Mouse (Mus musculus) neural tube, embryonic 13.5 days (tissue): Measurements from ENCODE around the gene Cpsf2. TPM values are rescaled to one million over a fixed set of nuclear protein-coding genes. Genes with fewer than 3 reads are reported as not detected.

Experiments used
- ATAC-seq: fragments of 200-750 bp; cut with Nextera tagmentation; 2 replicates; pipeline ENCODE4 v1.8.0; 2017; ENCODE audit warnings: low read depth, mild to moderate bottlenecking, moderate TSS enrichment, moderate library complexity
- H3K27ac ChIP-seq: fragments of 300-500 bp; sonication (generic); replicated peaks from 2 replicates; pipeline ENCODE4 v1.5.1; 2015; ENCODE audit warnings: moderate library complexity, mild to moderate bottlenecking, inconsistent platforms
- H3K27me3 ChIP-seq: fragments of 300-500 bp; sonication (generic); 2 replicates; pipeline ENCODE4 v1.6.1; 2015; ENCODE audit warnings: mild to moderate bottlenecking, inconsistent platforms
- H3K36me3 ChIP-seq: fragments of 300-500 bp; sonication (generic); 2 replicates; pipeline ENCODE4 v1.6.1; 2015; ENCODE audit warnings: mild to moderate bottlenecking, inconsistent platforms
- H3K4me1 ChIP-seq: fragments of 300-500 bp; sonication (generic); replicated peaks from 2 replicates; pipeline ENCODE4 v1.6.1; 2015; ENCODE audit warnings: inconsistent platforms
- H3K4me2 ChIP-seq: fragments of 300-500 bp; sonication (generic); 2 replicates; pipeline ENCODE4 v1.6.1; 2015; ENCODE audit warnings: inconsistent platforms, mild to moderate bottlenecking, moderate library complexity
- H3K4me3 ChIP-seq: fragments of 300-500 bp; sonication (generic); 2 replicates; pipeline ENCODE4 v1.5.1; 2015; ENCODE audit warnings: mild to moderate bottlenecking, inconsistent platforms
- H3K9ac ChIP-seq: fragments of 300-500 bp; sonication (generic); 2 replicates; pipeline ENCODE4 v1.6.1; 2015; ENCODE audit warnings: moderate library complexity, mild to moderate bottlenecking, inconsistent platforms
- H3K9me3 ChIP-seq: fragments of 300-500 bp; sonication (generic); 2 replicates; pipeline ENCODE4 v1.6.1; 2016; ENCODE audit warnings: inconsistent platforms
- WGBS: fragments of 180-500 bp; shearing (Covaris S2); methylation state at CpG from one replicate; pipeline ENCODE4 v1.1.7; 2015; 5-methylcytosine and 5-hydroxymethylcytosine counted together
- polyA plus RNA-seq: library from polyadenylated mRNA; unstranded; fragments of >200 nt; fragmentation: Nextera tagmentation; extraction: Ambion mirVana; gene quantifications from 2 replicates; pipeline ENCODE4 v1.2.1, GENCODE M21; 2015

Gene Cpsf2
- polyA plus RNA-seq, 1 experiment from 2014 or later, result 32.0 TPM

- no peak overlapping the region for H3K4me3 ChIP-seq
- H3K27me3 ChIP-seq, result no peaks in the 10 kb centered on the region
- no peak overlapping the region for H3K9ac ChIP-seq
- no peak overlapping the region for H3K27ac ChIP-seq
- 92% methylated on average over 2 of the region's 2 CpGs for WGBS
- H3K9me3 ChIP-seq, result no peaks in the 10 kb centered on the region
- ATAC-seq, result no peak
- peaks cover 35% of the 10 kb centered on the region for H3K36me3 ChIP-seq
- H3K4me1 ChIP-seq, result peaks cover 9% of the 10 kb centered on the region
- no peak overlapping the region for H3K4me2 ChIP-seq
Measured at GRCm38 (mm10) chr12:101971311-101971710, 4.5 kb upstream of the Cpsf2 start.

GRCm38 (mm10) chr12:101972230-101972629 lies 3.6 kb upstream of the Cpsf2 start:
- Histone ChIP-seq H3K4me1 (peaks cover 17% of the 10 kb centered on the region), H3K36me3 (peaks cover 29% of the 10 kb centered on the region), H3K9me3 (no peaks in the 10 kb centered on the region), H3K4me2 (no peak overlapping the region), H3K27ac (no peak overlapping the region), H3K27me3 (no peaks in the 10 kb centered on the region), H3K4me3 (no peak overlapping the region), H3K9ac (no peak overlapping the region)
- no peak for ATAC-seq
- 94% methylated on average over 3 of the region's 3 CpGs for WGBS

- no peaks in the 10 kb centered on the region for H3K9me3 ChIP-seq
- peaks cover 9% of the 10 kb centered on the region for H3K36me3 ChIP-seq
- no peaks in the 10 kb centered on the region for H3K27me3 ChIP-seq
- peak overlapping the region; percentile 91; the same call in 1 of the 2 replicates for H3K27ac ChIP-seq
- peak overlapping the region; percentile 93 for H3K4me3 ChIP-seq
- H3K4me1 ChIP-seq, result peaks cover 22% of the 10 kb centered on the region
- H3K9ac ChIP-seq, result peak overlapping the region; percentile 94
- 0% methylated on average over 1 of the region's 1 CpGs for WGBS
- H3K4me2 ChIP-seq, result peak overlapping the region; percentile 79
- ATAC-seq, result no peak
Measured at GRCm38 (mm10) chr12:101974571-101974970, 1.2 kb upstream of the Cpsf2 start.

GRCm38 (mm10) chr12:101975167-101975600 lies 604 bp upstream of the Cpsf2 start:
- Histone ChIP-seq H3K27ac (peak overlapping the region; percentile 91), H3K4me2 (peak overlapping the region; percentile 79), H3K4me3 (peak overlapping the region; percentile 93), H3K27me3 (no peaks in the 10 kb centered on the region), H3K36me3 (peaks cover 5% of the 10 kb centered on the region; the same call in 1 of the 2 replicates), H3K9me3 (no peaks in the 10 kb centered on the region), H3K4me1 (peaks cover 22% of the 10 kb centered on the region), H3K9ac (peak overlapping the region; percentile 94)
- peak; percentile 77 for ATAC-seq
- under 1% methylated on average over 23 of the region's 23 CpGs for whole genome bisulfite sequencing

- H3K4me1 ChIP-seq, result peaks cover 22% of the 10 kb centered on the region
- H3K4me2 ChIP-seq, result peak overlapping the region; percentile 79
- no peaks in the 10 kb centered on the region for H3K27me3 ChIP-seq
- H3K36me3 ChIP-seq, result peaks cover 8% of the 10 kb centered on the region; the same call in 1 of the 2 replicates
- WGBS, result 26% methylated on average over 13 of the region's 13 CpGs
- no peaks in the 10 kb centered on the region for H3K9me3 ChIP-seq
- ATAC-seq, result no peak
- H3K9ac ChIP-seq, result peak overlapping the region; percentile 94
- peak overlapping the region; percentile 93 for H3K4me3 ChIP-seq
- H3K27ac ChIP-seq, result peak overlapping the region; percentile 91
Measured at GRCm38 (mm10) chr12:101976651-101977403, 1.0 kb downstream of the Cpsf2 start.

GRCm38 (mm10) chr12:101977404-101977915 lies 1.7 kb downstream of the Cpsf2 start:
- ATAC-seq, result no peak
- WGBS, result 94% methylated on average over 10 of the region's 10 CpGs
- no peak overlapping the region for H3K27ac ChIP-seq
- H3K4me1 ChIP-seq, result peaks cover 22% of the 10 kb centered on the region
- peak overlapping the region; percentile 93 for H3K4me3 ChIP-seq
- H3K9me3 ChIP-seq, result no peaks in the 10 kb centered on the region
- H3K9ac ChIP-seq, result peak overlapping the region; percentile 94
- no peaks in the 10 kb centered on the region for H3K27me3 ChIP-seq
- H3K4me2 ChIP-seq, result peak overlapping the region; percentile 79
- H3K36me3 ChIP-seq, result peaks cover 10% of the 10 kb centered on the region; the same call in 1 of the 2 replicates

- no peak overlapping the region for H3K27ac ChIP-seq
- WGBS, result 90% methylated on average over 5 of the region's 5 CpGs
- no peak overlapping the region for H3K4me2 ChIP-seq
- H3K9me3 ChIP-seq, result no peaks in the 10 kb centered on the region
- peaks cover 22% of the 10 kb centered on the region for H3K4me1 ChIP-seq
- peaks cover 15% of the 10 kb centered on the region for H3K36me3 ChIP-seq
- no peak overlapping the region for H3K4me3 ChIP-seq
- ATAC-seq, result no peak
- H3K9ac ChIP-seq, result no peak overlapping the region
- H3K27me3 ChIP-seq, result no peaks in the 10 kb centered on the region
Measured at GRCm38 (mm10) chr12:101978162-101978561, 2.4 kb downstream of the Cpsf2 start.

- peaks cover 22% of the 10 kb centered on the region for H3K4me1 ChIP-seq
- H3K27ac ChIP-seq, result no peak overlapping the region
- H3K27me3 ChIP-seq, result no peaks in the 10 kb centered on the region
- no peak overlapping the region for H3K4me2 ChIP-seq
- 93% methylated on average over 1 of the region's 1 CpGs for WGBS
- peaks cover 19% of the 10 kb centered on the region for H3K36me3 ChIP-seq
- no peak for ATAC-seq
- H3K9me3 ChIP-seq, result no peaks in the 10 kb centered on the region
- H3K4me3 ChIP-seq, result no peak overlapping the region
- H3K9ac ChIP-seq, result no peak overlapping the region
Measured at GRCm38 (mm10) chr12:101978588-101978987, 2.8 kb downstream of the Cpsf2 start.

GRCm38 (mm10) chr12:101979213-101979750 lies 3.5 kb downstream of the Cpsf2 start:
- WGBS, result 93% methylated on average over 8 of the region's 8 CpGs
- peaks cover 26% of the 10 kb centered on the region for H3K36me3 ChIP-seq

GRCm38 (mm10) chr12:101980266-101980665 lies 4.5 kb downstream of the Cpsf2 start:
- Histone ChIP-seq H3K4me1 (peaks cover 12% of the 10 kb centered on the region), H3K36me3 (peaks cover 36% of the 10 kb centered on the region), H3K27me3 (no peaks in the 10 kb centered on the region), H3K27ac (no peak overlapping the region), H3K9me3 (no peaks in the 10 kb centered on the region), H3K4me2 (no peak overlapping the region), H3K9ac (no peak overlapping the region), H3K4me3 (no peak overlapping the region)
- WGBS, result 80% methylated on average over 5 of the region's 5 CpGs
- no peak for ATAC-seq

More at GRCm38 (mm10) chr12:101979213-101979750, 3.5 kb downstream of the Cpsf2 start:
- Histone ChIP-seq H3K4me3 (no peak overlapping the region), H3K9me3 (no peaks in the 10 kb centered on the region), H3K9ac (no peak overlapping the region), H3K4me1 (peaks cover 20% of the 10 kb centered on the region), H3K27me3 (no peaks in the 10 kb centered on the region), H3K27ac (no peak overlapping the region), H3K4me2 (no peak overlapping the region)
- no peak for ATAC-seq

GRCm38 (mm10) chr12:101981559-101981958 lies 5.8 kb downstream of the Cpsf2 start:
- 96% methylated on average over 2 of the region's 2 CpGs for WGBS
- peaks cover 11% of the 10 kb centered on the region for H3K4me1 ChIP-seq
- no peak overlapping the region for H3K4me3 ChIP-seq
- no peak overlapping the region for H3K4me2 ChIP-seq
- H3K9me3 ChIP-seq, result no peaks in the 10 kb centered on the region
- H3K27me3 ChIP-seq, result no peaks in the 10 kb centered on the region
- H3K27ac ChIP-seq, result no peak overlapping the region
- no peak overlapping the region for H3K9ac ChIP-seq
- no peak for ATAC-seq
- H3K36me3 ChIP-seq, result peaks cover 46% of the 10 kb centered on the region

GRCm38 (mm10) chr12:101982977-101983376 lies 7.2 kb downstream of the Cpsf2 start:
- 96% methylated on average over 9 of the region's 9 CpGs for WGBS
- H3K27ac ChIP-seq, result no peak overlapping the region
- no peak overlapping the region for H3K4me3 ChIP-seq
- H3K36me3 ChIP-seq, result peaks cover 58% of the 10 kb centered on the region
- no peak overlapping the region for H3K9ac ChIP-seq
- no peak for ATAC-seq
- H3K4me2 ChIP-seq, result no peak overlapping the region
- H3K9me3 ChIP-seq, result no peaks in the 10 kb centered on the region
- H3K4me1 ChIP-seq, result no peaks in the 10 kb centered on the region
- no peaks in the 10 kb centered on the region for H3K27me3 ChIP-seq
